Mouse (Mus musculus) thymus, adult 18-20 months (tissue): ENCODE measurements at regions not wholly inside any gene's neighbourhood (a gene's known extent, or its start where the extent isn't known, plus 50 kb on each side); places are given as distances from the start of the nearest gene placed in this dataset.

Experiments
- DNase-seq, 2 experiments: peaks; one replicate each; pipeline ENCODE4 v3.0.0; 2022; ENCODE audit warnings: mixed read lengths in 2 of 2

GRCm38 (mm10) chr3:41353021-41353420 is 202.5 kb upstream of the Jade1 start:
- no peak for DNase-seq

DNA sequence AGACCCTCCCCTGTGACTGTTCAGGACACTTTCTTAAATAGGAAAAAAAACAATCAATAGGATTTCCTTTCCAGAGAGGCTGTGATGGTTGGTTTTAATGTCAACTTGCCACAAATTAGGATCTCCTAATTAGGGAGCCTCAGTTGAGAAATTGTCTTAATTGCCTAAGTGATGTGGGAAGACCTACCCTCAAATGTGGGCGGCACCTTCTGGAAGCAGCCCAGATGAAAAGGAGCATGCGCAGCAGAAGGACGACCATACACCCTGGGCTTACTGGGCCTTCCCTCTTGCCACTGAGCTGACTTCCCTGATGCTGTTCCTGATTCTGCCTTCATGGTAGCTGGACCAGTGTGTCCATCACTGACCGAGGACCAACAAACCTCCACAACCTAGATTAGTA is 203.7 kb upstream of the Jade1 start:
- no peak for DNase-seq

GRCm38 (mm10) chr3:41351091-41351685 is 204.3 kb upstream of the Jade1 start:
- no peak for DNase-seq

DNA sequence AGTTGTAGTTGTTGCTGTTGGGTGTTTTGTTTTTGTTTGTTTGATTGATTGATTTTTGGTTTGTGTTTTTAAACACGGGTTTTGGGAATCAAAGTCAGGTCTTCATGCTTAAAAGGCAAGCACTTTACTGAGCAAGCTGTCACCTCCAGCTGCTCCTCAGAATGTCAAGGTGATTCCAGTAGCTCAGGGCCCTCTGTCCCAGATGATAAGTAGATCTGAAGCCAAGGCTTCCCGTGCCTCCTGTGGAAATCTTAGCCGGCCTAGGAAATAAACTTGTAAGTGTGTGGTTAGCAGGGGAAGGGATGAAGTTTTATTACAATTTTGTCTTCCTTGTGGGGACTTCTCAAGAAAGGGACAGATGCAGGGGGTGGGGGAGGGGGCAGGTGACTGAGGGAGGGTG is 205.2 kb upstream of the Jade1 start:
- no peak for DNase-seq

DNA sequence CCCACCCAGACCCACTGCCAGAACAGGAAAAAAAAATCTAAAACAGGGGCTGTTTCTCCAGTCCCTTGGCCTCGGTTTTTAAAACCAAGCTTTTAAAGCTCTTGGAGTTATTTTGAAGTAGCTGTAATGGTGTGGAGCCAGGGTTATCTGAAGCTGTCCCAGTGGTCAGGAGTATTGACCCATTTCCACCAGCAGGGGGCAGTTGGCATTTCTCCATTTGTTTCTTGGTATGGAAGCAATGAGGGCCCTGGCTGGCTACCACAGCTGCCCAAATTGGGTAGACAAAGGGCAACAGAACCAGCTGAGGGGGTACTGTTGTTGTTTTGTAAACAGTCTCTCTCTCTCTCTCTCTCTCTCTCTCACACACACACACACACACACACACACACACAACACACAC is 206.7 kb upstream of the Jade1 start:
- DNase-seq, result peak in 1 of 2 experiments; percentile 16

GRCm38 (mm10) chr3:41346863-41347262 is 208.7 kb upstream of the Jade1 start:
- DNase-seq, result no peak

DNA sequence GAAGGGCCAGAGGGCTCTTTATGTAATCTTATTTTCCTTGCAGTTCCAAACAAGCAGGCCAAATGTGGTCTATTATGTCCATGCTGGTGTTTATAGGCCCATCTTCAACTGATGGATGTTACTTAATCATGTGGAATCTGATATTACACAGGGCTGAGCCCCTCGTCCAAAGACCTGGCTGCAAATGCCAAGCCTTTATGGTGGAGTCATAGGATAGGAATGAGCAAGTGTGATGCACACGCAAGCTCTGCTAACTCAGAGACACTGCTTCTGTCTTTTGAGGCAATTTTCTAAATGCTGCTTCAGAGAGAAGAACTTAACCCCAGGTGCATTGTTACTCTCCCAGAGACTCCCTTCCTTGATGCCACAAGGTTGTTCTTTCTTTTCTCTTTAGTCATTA is 212.1 kb upstream of the Jade1 start:
- no peak for DNase-seq

DNA sequence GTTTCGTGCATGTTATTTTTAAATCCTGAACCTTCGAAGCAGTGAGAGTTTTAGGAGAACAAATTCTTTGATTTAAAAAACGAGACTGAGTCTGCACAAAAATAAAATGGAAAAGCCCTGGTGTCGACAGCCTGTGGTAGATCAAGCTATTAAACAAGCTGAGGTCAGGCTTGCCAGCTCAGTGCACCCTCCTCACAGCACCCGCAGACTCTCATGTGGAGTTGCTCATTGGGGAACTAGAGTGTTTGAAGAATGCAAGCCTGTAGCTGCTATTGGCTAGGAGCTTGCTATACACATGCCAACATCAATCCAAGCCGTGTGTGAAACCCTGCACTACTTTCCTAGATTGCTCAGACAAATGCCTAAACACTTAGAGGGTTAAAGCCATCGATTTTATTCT is 223.1 kb upstream of the Jade1 start:
- DNase-seq, result no peak

- no peak for DNase-seq
Observed at GRCm38 (mm10) chr3:41330356-41330755, 225.2 kb upstream of the Jade1 start.

DNA sequence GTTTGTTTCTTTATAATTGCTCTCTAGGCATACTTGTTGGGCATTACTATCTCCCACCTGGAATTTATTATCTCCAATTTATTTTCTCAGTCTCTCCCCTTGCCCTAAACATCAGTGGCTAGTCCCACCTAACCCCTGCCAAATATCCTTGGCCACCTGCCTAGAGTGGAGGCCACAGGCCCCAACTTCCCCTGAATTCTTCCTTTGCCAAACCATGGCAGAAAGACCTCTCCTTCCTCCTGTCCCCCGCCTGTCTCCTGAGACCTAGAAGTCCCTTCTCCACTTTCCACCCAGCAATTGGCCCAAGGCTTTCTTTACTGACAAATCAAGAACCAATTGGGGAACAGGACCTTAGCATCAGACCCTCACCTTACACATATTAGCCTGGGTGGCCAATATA is 226.7 kb upstream of the Jade1 start:
- DNase-seq, result no peak

GRCm38 (mm10) chr3:41326211-41327104 is 229.1 kb upstream of the Jade1 start:
- DNase-seq, result no peak

GRCm38 (mm10) chr3:41321808-41322207 is 233.7 kb upstream of the Jade1 start:
- no peak for DNase-seq

DNA sequence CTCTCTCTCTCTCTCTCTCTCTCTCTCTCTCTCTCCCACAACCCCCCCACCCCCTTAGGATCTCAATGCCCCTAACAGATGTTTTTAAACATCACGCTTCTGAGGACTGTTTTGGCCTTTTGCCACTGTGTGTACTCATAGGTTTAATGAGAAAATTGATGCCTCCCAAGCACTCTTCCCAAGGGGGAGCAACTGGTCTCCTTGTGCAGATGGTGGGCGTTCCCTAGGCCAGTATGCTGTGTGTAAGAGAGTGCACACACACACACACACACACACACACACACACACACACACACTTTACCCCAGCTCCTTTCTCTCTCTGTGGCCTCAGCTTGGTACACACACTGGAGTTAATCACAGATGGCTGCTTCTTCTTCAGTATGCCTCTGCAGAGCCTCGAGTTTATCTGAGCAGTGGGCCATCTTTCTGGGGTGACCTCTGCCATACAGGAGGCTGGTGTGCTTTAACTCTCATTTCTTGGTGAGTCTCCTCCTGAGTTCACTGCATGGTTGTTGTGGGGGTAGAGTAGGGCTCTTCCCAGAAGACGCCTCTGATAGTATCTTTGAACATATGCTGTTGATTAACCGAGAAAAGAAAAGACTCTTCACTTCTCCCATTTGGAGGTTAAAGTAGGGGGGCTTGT is 236.2 kb upstream of the Jade1 start:
- DNase-seq, result no peak

DNA sequence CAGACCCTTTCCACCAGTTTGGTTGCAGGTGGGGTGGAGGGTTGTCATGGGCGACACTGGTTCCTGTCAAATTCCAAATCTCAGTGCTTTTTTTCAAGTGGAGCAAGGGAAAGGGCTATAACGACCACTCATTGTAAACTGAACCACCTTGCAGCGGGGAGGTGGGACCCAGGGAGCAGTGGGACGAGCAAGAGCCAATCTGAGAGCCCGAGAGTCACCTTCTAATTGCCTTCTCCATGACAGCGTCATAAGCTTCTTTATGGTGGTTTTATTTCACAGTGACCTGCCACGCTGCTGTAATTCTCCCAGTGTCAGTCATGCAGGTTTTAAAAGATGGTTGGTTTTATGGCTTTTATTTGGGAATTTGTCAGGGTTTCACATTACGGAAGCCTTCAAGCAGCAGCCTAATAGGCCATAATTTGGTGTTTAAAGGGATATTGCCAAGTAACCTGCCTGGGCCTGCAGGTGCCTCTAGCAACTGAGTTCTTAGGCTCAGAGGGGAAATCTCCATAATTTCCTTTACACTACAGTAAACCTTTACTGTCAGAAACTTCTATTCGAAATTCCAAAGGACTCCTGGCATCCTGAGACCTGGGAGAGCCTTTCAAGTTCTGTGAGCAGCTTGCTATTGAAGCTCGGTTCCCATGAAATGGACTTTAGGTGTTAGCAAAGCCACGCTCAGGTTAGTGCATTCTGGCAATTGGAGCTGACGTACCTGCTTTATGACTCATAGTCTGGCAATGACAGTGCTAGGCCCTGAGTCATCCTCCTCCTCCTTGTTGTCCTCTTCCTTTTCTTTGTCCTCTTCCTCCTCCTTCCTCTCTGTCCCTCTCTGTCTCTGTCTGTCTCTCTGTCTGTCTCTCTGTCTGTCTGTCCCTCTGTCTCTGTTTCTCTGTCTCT is 235.6 kb upstream of the Pgrmc2 start:
- DNase-seq, result no peak

DNA sequence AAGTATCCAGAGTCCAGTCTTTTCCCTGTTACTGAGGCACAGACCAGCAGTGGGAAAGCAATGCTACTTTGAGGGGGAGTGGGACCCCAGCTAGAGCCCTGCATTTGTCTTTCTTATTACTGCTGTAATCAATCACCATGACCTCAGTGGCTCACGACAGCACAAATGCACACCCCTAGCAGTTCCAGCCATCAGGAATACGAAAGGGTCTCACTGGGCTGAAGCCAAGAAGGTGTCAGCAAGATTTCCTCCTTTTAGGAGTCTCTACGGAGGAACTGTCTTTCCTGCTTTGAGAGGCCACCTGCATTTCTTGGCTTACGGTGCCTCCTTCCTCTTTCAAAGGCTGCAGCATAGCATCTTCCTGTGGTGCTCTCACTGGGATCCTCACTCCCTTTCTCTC is 234.3 kb upstream of the Pgrmc2 start:
- DNase-seq, result no peak

DNA sequence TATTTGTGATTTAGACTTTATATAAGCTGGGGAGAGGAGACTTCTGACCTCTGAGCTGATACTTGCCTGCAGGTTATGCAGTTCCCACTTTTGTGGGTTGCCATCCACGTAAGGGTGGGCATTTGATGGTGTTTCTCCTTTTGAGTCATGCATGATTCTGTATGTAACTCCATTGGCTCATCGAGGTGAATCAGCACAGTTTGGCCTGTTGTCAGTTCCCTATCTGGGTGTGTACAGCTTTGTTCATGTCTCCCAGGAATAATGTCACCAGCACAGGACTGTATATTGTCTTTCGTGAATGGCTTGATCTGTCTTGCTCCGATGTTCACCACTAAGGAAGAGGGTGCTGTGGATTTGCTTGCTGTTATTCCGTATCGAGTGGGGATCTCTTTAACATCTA is 229.6 kb upstream of the Pgrmc2 start:
- no peak for DNase-seq

DNA sequence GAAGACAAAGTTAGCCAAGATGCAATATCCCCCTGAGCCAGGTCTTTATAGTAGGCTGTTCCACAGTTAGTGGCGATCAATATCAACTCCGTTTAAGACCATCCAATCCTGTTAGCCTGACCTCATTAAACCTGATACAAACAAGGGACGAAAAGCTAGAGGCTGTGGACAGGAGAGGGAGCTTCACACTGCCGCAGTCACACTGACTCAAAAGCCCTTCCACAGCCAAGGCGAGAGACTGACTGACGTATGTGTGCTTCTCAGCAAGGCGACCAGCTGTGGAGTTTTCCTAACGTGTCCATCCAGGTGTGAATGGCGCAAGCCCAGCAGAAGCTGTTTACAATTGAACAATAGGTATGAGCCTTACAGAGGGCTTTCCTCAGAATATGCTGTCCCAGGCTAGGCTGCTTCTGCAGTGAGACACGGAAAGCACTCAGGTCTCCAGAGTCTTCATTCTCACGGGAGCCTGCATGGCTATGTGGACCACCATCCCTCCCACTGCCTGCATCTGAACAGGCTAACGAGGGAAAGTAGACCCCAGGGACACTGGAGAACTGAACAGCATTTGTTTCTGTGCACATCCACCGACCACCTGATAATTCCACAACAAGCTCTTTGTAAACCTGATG is 224.7 kb upstream of the Pgrmc2 start:
- no peak for DNase-seq

DNA sequence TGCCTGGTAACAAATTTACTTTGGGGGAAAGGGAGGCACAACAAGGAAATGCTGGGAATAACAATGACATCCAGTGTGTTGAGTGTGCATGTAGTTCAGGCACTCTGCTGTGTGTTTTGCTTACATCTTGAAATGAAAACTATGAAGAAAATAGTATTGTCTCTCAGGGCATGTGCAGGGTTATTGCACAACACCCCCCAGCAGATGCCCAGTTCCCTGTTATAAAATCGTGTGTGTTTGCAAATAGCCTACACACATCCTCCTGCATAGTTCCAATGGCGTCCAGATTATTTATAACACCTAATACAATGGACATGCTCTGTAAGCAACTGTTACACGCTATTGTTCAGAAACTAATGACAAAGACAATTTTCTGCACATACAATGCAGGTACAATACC is 220.0 kb upstream of the Pgrmc2 start:
- no peak for DNase-seq

GRCm38 (mm10) chr3:41298776-41299175 is 215.9 kb upstream of the Pgrmc2 start:
- DNase-seq, result no peak

GRCm38 (mm10) chr3:41296152-41296809 is 213.4 kb upstream of the Pgrmc2 start:
- no peak for DNase-seq

DNA sequence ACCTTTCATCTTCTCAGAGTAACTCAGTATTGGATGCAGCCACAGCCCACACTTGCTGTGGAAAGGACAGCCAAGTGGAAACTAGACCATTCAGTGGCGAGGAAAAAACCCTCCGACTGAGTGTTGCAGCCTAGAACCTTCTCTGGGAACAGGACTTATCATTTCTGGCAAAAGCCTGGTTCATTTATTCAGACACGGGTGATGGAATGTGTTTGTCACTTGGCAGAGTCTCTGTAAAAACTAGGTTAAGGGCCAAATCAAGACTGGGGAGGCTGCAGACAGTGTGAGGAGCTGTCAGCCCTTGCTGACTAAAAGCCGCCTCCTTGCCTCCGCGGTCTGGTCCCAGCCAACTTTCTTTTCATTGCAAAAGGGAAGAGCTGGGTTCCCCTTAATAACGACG is 212.3 kb upstream of the Pgrmc2 start:
- DNase-seq, result no peak
